ENCODE assay signal across 14 mouse cellular contexts in genomic region chr8:84640617-84641294, GRCm38 (mm10). TPM values are rescaled to one million over a fixed set of nuclear protein-coding genes. Genes with fewer than 3 reads are reported as not detected.
DNase-seq lines count a peak whose midpoint lies in the region; ATAC-seq lines count a peak whose summit lies in the region.
"Had no signal": no experiment of that assay in that cellular context is flagged by ENCODE, and none has a peak within 500 bp of the region (broad histone marks: within the 10 kb centered on the region; RNA-seq: fewer than 3 reads in every experiment).

No protein-coding gene starts in this region.

- peaks cover 10% of the 10 kb centered on the region; the same call in 1 of the 2 replicates for H3K27me3 ChIP-seq in hindbrain, embryonic 10.5 days (ENCODE audit: insufficient read depth, poor library complexity, severe bottlenecking)
- no peaks in the 10 kb centered on the region for H3K27me3 ChIP-seq in hindbrain, embryonic 16.5 days (replicated peaks; ENCODE audit: control insufficient read depth, insufficient read depth, low read length)
- no peaks in the 10 kb centered on the region for H3K27me3 ChIP-seq in midbrain, embryonic 15.5 days (replicated peaks)
- no peaks in the 10 kb centered on the region for H3K27me3 ChIP-seq in midbrain, embryonic 16.5 days (ENCODE audit: control insufficient read depth, insufficient read depth, low read depth, low read length)

- no peaks in the 10 kb centered on the region for H3K36me3 ChIP-seq in hindbrain, embryonic 10.5 days
- no peaks in the 10 kb centered on the region for H3K36me3 ChIP-seq in hindbrain, embryonic 16.5 days (ENCODE audit: control insufficient read depth, insufficient read depth, low read length)
- no peaks in the 10 kb centered on the region for H3K36me3 ChIP-seq in midbrain, embryonic 15.5 days (replicated peaks)
- no peaks in the 10 kb centered on the region; the same call in 1 of the 2 replicates for H3K36me3 ChIP-seq in midbrain, embryonic 16.5 days (ENCODE audit: control insufficient read depth, insufficient read depth, low read length)
- H3K36me3 ChIP-seq: G1E had no signal

- WGBS in hindbrain, embryonic 10.5 days = 73% methylated on average over 7 of the region's 7 CpGs
- 77% methylated on average over 7 of the region's 7 CpGs for WGBS in hindbrain, embryonic 16.5 days
- WGBS in midbrain, embryonic 15.5 days = 72% methylated on average over 7 of the region's 7 CpGs
- 84% methylated on average over 6 of the region's 7 CpGs for WGBS in midbrain, embryonic 16.5 days

- no peak overlapping the region for H3K27ac ChIP-seq in hindbrain, embryonic 10.5 days
- no peak overlapping the region for H3K27ac ChIP-seq in hindbrain, embryonic 16.5 days (ENCODE audit: low read depth, low read length)
- no peak overlapping the region for H3K27ac ChIP-seq in midbrain, embryonic 15.5 days
- H3K27ac ChIP-seq in midbrain, embryonic 16.5 days (ENCODE audit: low read length) = no peak overlapping the region

- no peak for DNase-seq in hindbrain, embryonic 10.5 days (ENCODE audit: low spot score)
- DNase-seq in induced T-regulatory cell, adult 2 months (ENCODE audit: low read depth) = peak; percentile 32
- no peak for DNase-seq in left cerebral cortex, postnatal 36 days (ENCODE audit: low spot score in 2 of 2)
- no peak for DNase-seq in layer of hippocampus, postnatal 25 days (ENCODE audit: extremely low spot score in 1 of 2, low spot score in 1 of 2)
- DNase-seq: adrenal gland, postnatal 36 days; heart, postnatal 36 days; kidney, adult 18-20 months; right cerebral cortex, postnatal 4 days; thymus, postnatal 25 days had no signal

- H3K9me3 ChIP-seq in hindbrain, embryonic 10.5 days = no peaks in the 10 kb centered on the region
- no peaks in the 10 kb centered on the region for H3K9me3 ChIP-seq in hindbrain, embryonic 16.5 days (ENCODE audit: control insufficient read depth, low read length)
- H3K9me3 ChIP-seq in midbrain, embryonic 15.5 days = no peaks in the 10 kb centered on the region
- H3K9me3 ChIP-seq in midbrain, embryonic 16.5 days (replicated peaks; ENCODE audit: control insufficient read depth, low read length, poor library complexity, severe bottlenecking) = no peaks in the 10 kb centered on the region
- H3K9me3 ChIP-seq: G1E; megakaryocyte, embryonic 14.5 days had no signal

- no peak for ATAC-seq in hindbrain, embryonic 16.5 days
- ATAC-seq in midbrain, embryonic 15.5 days (replicated peaks) = no peak
- no peak for ATAC-seq in midbrain, embryonic 16.5 days

- intact Hi-C loops in left cerebral cortex, postnatal 36 days (cut with DNase I) = loop anchor here (5.0 kb wide), 1 partner anchor 172 kb away; no protein-coding TSS in a partner anchor

- H3K4me3 ChIP-seq in hindbrain, embryonic 10.5 days = peak overlapping the region; percentile 65; the same call in 1 of the 2 replicates
- H3K4me3 ChIP-seq in hindbrain, embryonic 16.5 days (ENCODE audit: low read length) = no peak overlapping the region
- H3K4me3 ChIP-seq in midbrain, embryonic 15.5 days = no peak overlapping the region
- H3K4me3 ChIP-seq in midbrain, embryonic 16.5 days (ENCODE audit: low read depth, low read length) = no peak overlapping the region

- H3K4me2 ChIP-seq in hindbrain, embryonic 16.5 days (ENCODE audit: low read length) = no peak overlapping the region
- peak overlapping the region; percentile 72; the same call in 1 of the 2 replicates for H3K4me2 ChIP-seq in midbrain, embryonic 15.5 days
- no peak overlapping the region for H3K4me2 ChIP-seq in midbrain, embryonic 16.5 days (ENCODE audit: low read length)

- peaks cover 39% of the 10 kb centered on the region for H3K4me1 ChIP-seq in hindbrain, embryonic 10.5 days (replicated peaks)
- peaks cover 10% of the 10 kb centered on the region for H3K4me1 ChIP-seq in hindbrain, embryonic 16.5 days (ENCODE audit: control insufficient read depth, insufficient read depth, low read depth, low read length)
- H3K4me1 ChIP-seq in midbrain, embryonic 15.5 days = peaks cover 12% of the 10 kb centered on the region
- 0 out of 2 replicates have a peak, but pooled peaks cover 6% of the 10 kb centered on the region for H3K4me1 ChIP-seq in midbrain, embryonic 16.5 days (ENCODE audit: control insufficient read depth, insufficient read depth, low read length)

- H3K9ac ChIP-seq in hindbrain, embryonic 16.5 days (ENCODE audit: low read depth, low read length) = no peak overlapping the region
- no peak overlapping the region for H3K9ac ChIP-seq in midbrain, embryonic 15.5 days
- no peak overlapping the region for H3K9ac ChIP-seq in midbrain, embryonic 16.5 days (ENCODE audit: low read depth, low read length)

RNA-seq across cellular contexts. Expression of gene Ier2, which starts 21.9 kb away (rescaled TPM):
- polyA plus RNA-seq in hindbrain, embryonic 10.5 days (2016; fragmentation: Nextera tagmentation; extraction: Ambion mirVana) = 89.9 and 94.7 TPM in 2 replicates
- 18.2 and 19.6 TPM in 2 replicates for polyA plus RNA-seq in hindbrain, embryonic 16.5 days (2015; fragmentation: Nextera tagmentation; extraction: Ambion mirVana)
- 16.9 and 17.8 TPM in 2 replicates for polyA plus RNA-seq in midbrain, embryonic 15.5 days (2015; fragmentation: Nextera tagmentation; extraction: Ambion mirVana)
- polyA plus RNA-seq in midbrain, embryonic 16.5 days (2015; fragmentation: Nextera tagmentation; extraction: Ambion mirVana) = 13.0 and 16.3 TPM in 2 replicates
- total RNA-seq in left cerebral cortex, postnatal 36 days (2021) = 10 to 100 TPM in 1 of 2 experiments, 1 to 10 TPM in 1; 5.6 to 27.6 TPM
- 1 to 10 TPM; 8.8 to 9.6 TPM for total RNA-seq in layer of hippocampus, postnatal 25 days (2021)

RNA-seq across cellular contexts. Expression of gene Trmt1, which starts 45.4 kb away (rescaled TPM):
- polyA plus RNA-seq in hindbrain, embryonic 10.5 days (2016; fragmentation: Nextera tagmentation; extraction: Ambion mirVana) = 57.8 and 65.9 TPM in 2 replicates
- polyA plus RNA-seq in hindbrain, embryonic 16.5 days (2015; fragmentation: Nextera tagmentation; extraction: Ambion mirVana) = 66.8 and 71.2 TPM in 2 replicates
- polyA plus RNA-seq in midbrain, embryonic 15.5 days (2015; fragmentation: Nextera tagmentation; extraction: Ambion mirVana) = 63.3 and 66.7 TPM in 2 replicates
- 59.0 and 68.1 TPM in 2 replicates for polyA plus RNA-seq in midbrain, embryonic 16.5 days (2015; fragmentation: Nextera tagmentation; extraction: Ambion mirVana)
- total RNA-seq in left cerebral cortex, postnatal 36 days (2021) = 100 to 1,000 TPM in 1 of 2 experiments, 10 to 100 TPM in 1; 84.5 to 124 TPM
- total RNA-seq in layer of hippocampus, postnatal 25 days (2021) = 100 to 1,000 TPM in 1 of 2 experiments, 10 to 100 TPM in 1; 83.4 to 101 TPM

RNA-seq across cellular contexts. Expression of gene Nacc1, which starts 46.9 kb away (rescaled TPM):
- polyA plus RNA-seq in hindbrain, embryonic 10.5 days (2016; fragmentation: Nextera tagmentation; extraction: Ambion mirVana) = 25.2 and 28.9 TPM in 2 replicates
- 12.4 and 15.5 TPM in 2 replicates for polyA plus RNA-seq in hindbrain, embryonic 16.5 days (2015; fragmentation: Nextera tagmentation; extraction: Ambion mirVana)
- 16.3 and 17.2 TPM in 2 replicates for polyA plus RNA-seq in midbrain, embryonic 15.5 days (2015; fragmentation: Nextera tagmentation; extraction: Ambion mirVana)
- 13.0 and 14.2 TPM in 2 replicates for polyA plus RNA-seq in midbrain, embryonic 16.5 days (2015; fragmentation: Nextera tagmentation; extraction: Ambion mirVana)
- total RNA-seq in left cerebral cortex, postnatal 36 days (2021) = 10 to 100 TPM; 94.2 to 99.7 TPM
- total RNA-seq in layer of hippocampus, postnatal 25 days (2021) = 10 to 100 TPM; 88.9 to 91.0 TPM
